Comparison of ENCODE assay signal across 8 mouse cellular contexts in the genomic region with DNA sequence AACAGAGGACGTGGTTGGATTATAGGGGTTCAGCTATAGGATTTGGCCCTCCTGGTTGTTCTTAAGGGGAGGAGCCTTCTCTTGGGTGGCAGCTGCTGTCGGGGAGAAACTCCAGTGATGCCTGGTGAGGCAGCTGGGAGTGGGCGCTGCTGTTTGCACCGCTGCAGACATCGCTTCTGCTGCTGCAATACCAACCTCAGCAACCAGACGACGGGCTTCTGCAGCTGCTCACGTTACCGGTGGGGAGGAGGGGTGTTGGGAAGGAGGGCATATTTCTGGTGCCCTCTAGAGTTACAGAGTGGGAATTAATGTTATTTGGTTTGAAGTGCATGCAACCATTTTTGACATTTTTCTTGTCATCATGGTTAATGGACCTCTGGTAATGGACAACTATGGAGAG. TPM values are rescaled to one million over a fixed set of nuclear protein-coding genes. Genes with fewer than 3 reads are reported as not detected.
DNase-seq lines count a peak whose midpoint lies in the region; ATAC-seq and TF ChIP-seq lines count a peak whose summit lies in the region.

No protein-coding gene starts in this region.

- no peaks in the 10 kb centered on the region for H3K27me3 ChIP-seq in MEL (ENCODE audit: control insufficient read depth in 1 of 2, insufficient read depth in 2 of 2, low read length in 2 of 2)
- no peaks in the 10 kb centered on the region for H3K27me3 ChIP-seq in cerebellum, adult 2 months (ENCODE audit: control insufficient read depth, insufficient read depth, low read length)
- no peaks in the 10 kb centered on the region for H3K27me3 ChIP-seq in hindbrain, embryonic 10.5 days (ENCODE audit: insufficient read depth, poor library complexity, severe bottlenecking)
- no peaks in the 10 kb centered on the region for H3K27me3 ChIP-seq in lung, postnatal 0 days (replicated peaks; ENCODE audit: insufficient read depth, low read length)

- no peak for TF ChIP-seq POLR2A in MEL (IDR thresholded peaks at IDR 0.05; ENCODE audit: control insufficient read depth in 1 of 2, insufficient read depth in 1 of 2, low read depth in 1 of 2, low read length in 2 of 2, poor library complexity in 1 of 2)
- TF ChIP-seq POLR2A in cerebellum, adult 2 months (IDR thresholded peaks at IDR 0.05; ENCODE audit: borderline replicate concordance, insufficient read depth, low read length), result no peak

- WGBS in cerebellum, adult 2 months, result 3% methylated on average over 9 of the region's 9 CpGs
- WGBS in hindbrain, embryonic 10.5 days, result 1% methylated on average over 9 of the region's 9 CpGs
- 0% methylated on average over 9 of the region's 9 CpGs for WGBS in lung, postnatal 0 days

- TF ChIP-seq CTCF in MEL (IDR thresholded peaks at IDR 0.05 in 2 of 3, conservative IDR thresholded peaks at IDR 0.05 in 1 of 3; ENCODE audit: control insufficient read depth in 1 of 3, insufficient read depth in 1 of 3, low read depth in 2 of 3, low read length in 3 of 3, poor library complexity in 1 of 3, severe bottlenecking in 1 of 3), result peak; percentile 51 to 79 (median 62)
- TF ChIP-seq CTCF in cerebellum, adult 2 months (IDR thresholded peaks at IDR 0.05; ENCODE audit: borderline replicate concordance, insufficient read depth, low read depth, low read length), result peak; percentile 57; the same call in 1 of the 2 replicates
- peak; percentile 90 for TF ChIP-seq CTCF in lung, postnatal 0 days (IDR thresholded peaks at IDR 0.05)

- no peak for ATAC-seq in lung, postnatal 0 days

- TF ChIP-seq RAD21 in MEL (IDR thresholded peaks at IDR 0.05; ENCODE audit: low read depth, low read length), result peak; percentile 5; the same call in 1 of the 2 replicates

- peak overlapping the region; percentile 19; the same call in 1 of the 2 replicates for H3K27ac ChIP-seq in MEL (ENCODE audit: control insufficient read depth, low read depth, low read length)
- no peak overlapping the region for H3K27ac ChIP-seq in cerebellum, adult 2 months (ENCODE audit: insufficient read depth, low read length)
- peak overlapping the region; percentile 100 for H3K27ac ChIP-seq in hindbrain, embryonic 10.5 days
- peak overlapping the region; percentile 99 for H3K27ac ChIP-seq in lung, postnatal 0 days (ENCODE audit: low read length)

- H3K4me2 ChIP-seq in lung, postnatal 0 days (replicated peaks; ENCODE audit: low read depth, low read length), result peak overlapping the region; percentile 76

- peak overlapping the region; percentile 98 for H3K9ac ChIP-seq in MEL (ENCODE audit: control insufficient read depth, low read depth, low read length, poor library complexity, severe bottlenecking)
- no peak overlapping the region for H3K9ac ChIP-seq in lung, postnatal 0 days (replicated peaks; ENCODE audit: low read depth)

- H3K36me3 ChIP-seq in MEL (ENCODE audit: control insufficient read depth in 1 of 2, insufficient read depth in 2 of 2, low read length in 2 of 2), result peaks cover 6 to 17% of the 10 kb centered on the region in 2 experiments
- H3K36me3 ChIP-seq in hindbrain, embryonic 10.5 days, result peaks cover 48% of the 10 kb centered on the region
- no peaks in the 10 kb centered on the region for H3K36me3 ChIP-seq in lung, postnatal 0 days (ENCODE audit: insufficient read depth, low read length)

- H3K9me3 ChIP-seq in MEL (replicated peaks; ENCODE audit: insufficient read depth, low read length), result no peaks in the 10 kb centered on the region
- no peaks in the 10 kb centered on the region for H3K9me3 ChIP-seq in hindbrain, embryonic 10.5 days
- no peaks in the 10 kb centered on the region for H3K9me3 ChIP-seq in lung, postnatal 0 days (ENCODE audit: low read length)

- peak; percentile 91 for DNase-seq in MEL (ENCODE audit: low read depth, low spot score)
- DNase-seq in cerebellum, adult 2 months, result peak; percentile 50 to 66
- peak; percentile 89 for DNase-seq in forelimb bud, embryonic 11.5 days (ENCODE audit: low read depth, low spot score)
- DNase-seq in hindbrain, embryonic 10.5 days (ENCODE audit: low spot score), result peak; percentile 76
- peak; percentile 63 to 68 for DNase-seq in layer of hippocampus, postnatal 10 days (ENCODE audit: low spot score in 2 of 2)
- DNase-seq in lung, postnatal 0 days (ENCODE audit: low spot score), result peak; percentile 92
- peak; percentile 7 for DNase-seq in ovary, postnatal 10 days (ENCODE audit: low spot score)
- peak; percentile 93 for DNase-seq in thymus, postnatal 0 days (ENCODE audit: low spot score)

- no peak for TF ChIP-seq EP300 in MEL (IDR thresholded peaks at IDR 0.05; ENCODE audit: low read depth in 1 of 2, low read length in 2 of 2)
- no peak for TF ChIP-seq EP300 in lung, postnatal 0 days (IDR thresholded peaks at IDR 0.05)

- H3K4me3 ChIP-seq in MEL (ENCODE audit: control insufficient read depth in 1 of 2, insufficient read depth in 1 of 2, low read depth in 2 of 2, low read length in 2 of 2), result peak overlapping the region; percentile 55 to 79
- H3K4me3 ChIP-seq in cerebellum, adult 2 months (replicated peaks; ENCODE audit: insufficient read depth, low read depth, low read length), result peak overlapping the region; percentile 94
- peak overlapping the region; percentile 85 for H3K4me3 ChIP-seq in hindbrain, embryonic 10.5 days
- peak overlapping the region; percentile 88 for H3K4me3 ChIP-seq in lung, postnatal 0 days (ENCODE audit: low read depth, low read length)

- H3K79me2 ChIP-seq in MEL (ENCODE audit: control insufficient read depth, insufficient read depth, low read length, poor library complexity), result peaks cover 27% of the 10 kb centered on the region

- peaks cover 0 to 4% of the 10 kb centered on the region in 2 experiments; a peak in 1 of 4 replicates for H3K4me1 ChIP-seq in MEL (ENCODE audit: control insufficient read depth in 1 of 2, insufficient read depth in 2 of 2, low read length in 2 of 2)
- no peaks in the 10 kb centered on the region; the same call in 1 of the 2 replicates for H3K4me1 ChIP-seq in cerebellum, adult 2 months (ENCODE audit: control insufficient read depth, insufficient read depth, low read length)
- peaks cover 17% of the 10 kb centered on the region for H3K4me1 ChIP-seq in hindbrain, embryonic 10.5 days (replicated peaks)
- peaks cover 5% of the 10 kb centered on the region; the same call in 1 of the 2 replicates for H3K4me1 ChIP-seq in lung, postnatal 0 days (ENCODE audit: insufficient read depth, low read depth, low read length)

TF ChIP-seq in MEL, 35 proteins besides CTCF, POLR2A, EP300 and RAD21 (continues in another document):
- TF ChIP-seq CHD1 (IDR thresholded peaks at IDR 0.05; ENCODE audit: low read depth, low read length) (no peak), SIN3A (IDR thresholded peaks at IDR 0.05; ENCODE audit: low read length) (peak; percentile 58), POLR2AphosphoS2 (IDR thresholded peaks at IDR 0.05; ENCODE audit: low read length) (no peak), JUND (IDR thresholded peaks at IDR 0.05; ENCODE audit: low read depth, low read length) (no peak), TCF12 (IDR thresholded peaks at IDR 0.05; ENCODE audit: low read depth, low read length) (no peak), ZMIZ1 (IDR thresholded peaks at IDR 0.05; ENCODE audit: low read depth, low read length) (no peak), ZKSCAN1 (IDR thresholded peaks at IDR 0.05; ENCODE audit: low read depth, low read length) (no peak), SMC3 (IDR thresholded peaks at IDR 0.05; ENCODE audit: low read depth, low read length) (no peak), USF2 (IDR thresholded peaks at IDR 0.05; ENCODE audit: borderline replicate concordance in 1 of 2, insufficient read depth in 1 of 2, low read depth in 1 of 2, low read length in 2 of 2) (no peak), USF1 (IDR thresholded peaks at IDR 0.05; ENCODE audit: low read depth, low read length) (0 out of 2 replicates have a peak, but pooled peaks have one; percentile 21), MAX (IDR thresholded peaks at IDR 0.05; ENCODE audit: low read length) (no peak), MAFK (IDR thresholded peaks at IDR 0.05; ENCODE audit: borderline replicate concordance, low read depth, low read length) (no peak), ZC3H11A (IDR thresholded peaks at IDR 0.05; ENCODE audit: low read depth, low read length) (no peak), ELF1 (IDR thresholded peaks at IDR 0.05; ENCODE audit: low read depth, low read length) (no peak), GABPA (IDR thresholded peaks at IDR 0.05; ENCODE audit: low read depth, low read length) (no peak), POLR2AphosphoS5 (IDR thresholded peaks at IDR 0.05; ENCODE audit: borderline replicate concordance, low read depth, low read length) (no peak), NRF1 (IDR thresholded peaks at IDR 0.05; ENCODE audit: insufficient read depth, low read depth, low read length, poor library complexity, severe bottlenecking) (no peak), MYC (IDR thresholded peaks at IDR 0.05; ENCODE audit: low read depth, low read length) (no peak; the same call in 1 of the 2 replicates), KAT2A (conservative IDR thresholded peaks at IDR 0.05; ENCODE audit: low read depth, low read length) (no peak), CHD2 (IDR thresholded peaks at IDR 0.05; ENCODE audit: low read length) (no peak), GATA1 (IDR thresholded peaks at IDR 0.05; ENCODE audit: low read depth, low read length) (no peak), MAZ (IDR thresholded peaks at IDR 0.05; ENCODE audit: low read depth, low read length) (0 out of 2 replicates have a peak, but pooled peaks have one; percentile 32), ZNF384 (IDR thresholded peaks at IDR 0.05; ENCODE audit: low read depth, low read length) (no peak), UBTF (IDR thresholded peaks at IDR 0.05; ENCODE audit: borderline replicate concordance, insufficient read depth, low read depth, low read length) (no peak), MXI1 (IDR thresholded peaks at IDR 0.05; ENCODE audit: low read depth, low read length) (peak; percentile 43), HCFC1 (IDR thresholded peaks at IDR 0.05; ENCODE audit: low read depth, low read length) (0 out of 2 replicates have a peak, but pooled peaks have one; percentile 25), BHLHE40 (IDR thresholded peaks at IDR 0.05; ENCODE audit: borderline replicate concordance, low read depth, low read length) (peak; percentile 84)

RNA-seq across cellular contexts. Expression of a gene that starts 1.4 kb away (rescaled TPM):
- 9.8 and 12.2 TPM in 2 replicates for total RNA-seq in MEL (2012; rRNA removed)
- polyA plus RNA-seq in MEL (2012; ENCODE audit: insufficient read depth in 1 of 2, insufficient read length in 2 of 2, low read depth in 1 of 2, low replicate concordance in 2 of 2, missing spikeins in 1 of 2), result 100 to 1,000 TPM in 1 of 2 experiments, 10 to 100 TPM in 1; 27.7 to 407 TPM
- polyA plus RNA-seq in cerebellum, adult 2 months (2012; rRNA removed), result 41.5 and 44.3 TPM in 2 replicates
- polyA plus RNA-seq in hindbrain, embryonic 10.5 days (2016; fragmentation: Nextera tagmentation; extraction: Ambion mirVana), result 47.9 and 62.1 TPM in 2 replicates
- 10 to 100 TPM; 88.7 to 99.0 TPM for total RNA-seq in layer of hippocampus, postnatal 10 days (2021)
- polyA plus RNA-seq in lung, postnatal 0 days (2015; fragmentation: Nextera tagmentation; extraction: Ambion mirVana), result 21.1 and 22.8 TPM in 2 replicates
- polyA plus RNA-seq in thymus, postnatal 0 days (2015; fragmentation: Nextera tagmentation; extraction: Ambion mirVana), result 26.7 and 28.4 TPM in 2 replicates

Comparison
In these comparisons a context has a peak if more than half of its experiments do, and no peak if none do; other contexts are left out.
1. DNase-seq: peak in every context shown above with its lines; median percentile 93 in thymus, postnatal 0 days; 92 in lung, postnatal 0 days; 91 in MEL; 89 in forelimb bud, embryonic 11.5 days; 76 in hindbrain, embryonic 10.5 days; 66 in layer of hippocampus, postnatal 10 days; 58 in cerebellum, adult 2 months; 7 in ovary, postnatal 10 days.